Mouse (Mus musculus): ENCODE data around the gene Rhbdl3. TPM values are rescaled to one million over a fixed set of nuclear protein-coding genes. Genes with fewer than 3 reads are reported as not detected.

Gene Rhbdl3
- total RNA-seq (2014; fragmentation: Nextera tagmentation) (1.1 and 1.2 TPM in 2 replicates), total RNA-seq (2017) (0.21 and 1.5 TPM in 2 replicates)

DNA sequence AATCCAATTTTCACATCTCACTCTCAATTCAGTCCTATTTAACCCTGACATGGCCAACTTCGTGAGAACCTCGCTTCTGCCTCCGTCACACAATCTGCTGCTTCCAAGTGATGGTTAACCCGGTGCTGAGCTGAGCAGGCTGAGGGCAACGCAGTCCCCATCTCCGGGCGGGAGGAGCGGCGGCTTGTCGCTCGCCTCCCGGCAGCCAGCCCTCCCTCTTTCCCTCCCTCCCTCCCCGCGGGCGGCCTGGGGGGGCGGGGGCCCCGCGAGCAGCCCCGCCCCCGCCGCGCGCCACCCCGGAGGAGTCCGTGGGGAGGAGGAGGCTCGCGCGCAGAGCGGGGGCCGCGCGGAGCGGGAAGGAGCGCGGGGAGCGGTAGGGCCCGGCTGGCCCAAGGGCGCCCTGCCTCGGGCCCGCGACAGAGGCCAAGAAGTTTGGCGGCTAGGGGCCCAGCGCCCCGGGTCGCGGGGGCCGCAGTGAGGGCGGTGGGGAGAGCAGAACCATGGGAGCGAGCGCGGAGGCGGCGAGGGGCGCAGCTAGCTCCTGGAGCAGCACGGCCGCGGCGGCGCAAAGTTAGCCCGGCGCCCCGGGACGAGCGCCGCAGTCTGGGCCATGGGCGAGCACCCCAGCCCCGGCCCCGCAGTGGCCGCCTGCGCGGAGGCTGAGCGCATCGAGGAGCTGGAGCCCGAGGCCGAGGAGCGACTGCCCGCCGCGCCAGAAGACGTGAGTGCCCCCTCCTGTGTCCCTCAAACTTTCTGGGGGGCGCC, at the start of gene Rhbdl3:
Gene Rhbdl3, plus strand, starts transcription at position 362 of the 765 bp plus-strand sequence.
- ATAC-seq (replicated peaks; ENCODE audit: poor library complexity, severe bottlenecking), result peak; percentile 11; the same call in 1 of the 2 replicates

- no peak for ATAC-seq (replicated peaks; ENCODE audit: poor library complexity, severe bottlenecking)
These were observed 36.6 kb upstream of the Rhbdl3 start for GRCm38 (mm10) chr11:80264137-80264536.

DNA sequence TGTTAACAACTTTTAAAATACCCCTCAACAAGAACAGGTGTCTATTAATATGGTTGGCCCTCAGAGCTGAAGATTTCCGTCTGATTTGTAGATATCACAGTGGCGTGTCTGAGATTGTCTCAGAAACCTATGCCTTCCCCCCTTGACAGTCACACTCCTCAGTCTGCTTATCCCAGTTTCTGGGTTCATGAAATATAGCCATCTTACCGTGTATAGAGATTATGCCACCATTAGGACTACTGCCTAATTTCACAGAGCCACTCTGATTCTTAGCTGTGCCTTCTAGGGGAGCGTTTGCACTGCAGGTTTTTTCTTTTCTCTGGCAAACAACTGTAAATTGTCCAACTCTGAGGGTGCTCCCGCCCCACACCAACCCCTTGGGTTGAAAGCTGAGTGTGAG, 29.6 kb upstream of the Rhbdl3 start:
- ATAC-seq (replicated peaks; ENCODE audit: poor library complexity, severe bottlenecking), result no peak

GRCm38 (mm10) chr11:80275011-80275410, 25.7 kb upstream of the Rhbdl3 start:
- no peak for ATAC-seq (replicated peaks; ENCODE audit: poor library complexity, severe bottlenecking)

- ATAC-seq (replicated peaks; ENCODE audit: poor library complexity, severe bottlenecking), result no peak
These were observed 22.7 kb upstream of the Rhbdl3 start for GRCm38 (mm10) chr11:80278054-80278453.

DNA sequence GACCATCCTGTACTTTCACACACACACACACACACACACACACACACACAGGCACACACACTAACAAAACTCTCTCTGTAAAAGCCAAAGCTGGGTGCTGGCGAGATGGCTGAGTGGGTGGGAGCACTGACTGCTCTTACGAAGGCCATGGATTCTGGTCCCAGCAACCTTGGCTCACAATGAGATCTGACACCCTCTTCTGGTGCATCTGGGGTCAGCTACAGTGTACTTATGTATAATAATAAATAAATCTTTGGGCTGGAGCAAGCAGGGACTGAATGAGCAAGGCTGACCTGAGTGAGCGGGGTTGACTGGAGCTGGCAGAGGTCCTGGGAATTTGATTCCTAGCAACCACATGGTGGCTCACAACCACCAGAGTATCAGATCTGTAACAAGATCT, 16.9 kb upstream of the Rhbdl3 start:
- ATAC-seq (replicated peaks; ENCODE audit: poor library complexity, severe bottlenecking), result no peak

DNA sequence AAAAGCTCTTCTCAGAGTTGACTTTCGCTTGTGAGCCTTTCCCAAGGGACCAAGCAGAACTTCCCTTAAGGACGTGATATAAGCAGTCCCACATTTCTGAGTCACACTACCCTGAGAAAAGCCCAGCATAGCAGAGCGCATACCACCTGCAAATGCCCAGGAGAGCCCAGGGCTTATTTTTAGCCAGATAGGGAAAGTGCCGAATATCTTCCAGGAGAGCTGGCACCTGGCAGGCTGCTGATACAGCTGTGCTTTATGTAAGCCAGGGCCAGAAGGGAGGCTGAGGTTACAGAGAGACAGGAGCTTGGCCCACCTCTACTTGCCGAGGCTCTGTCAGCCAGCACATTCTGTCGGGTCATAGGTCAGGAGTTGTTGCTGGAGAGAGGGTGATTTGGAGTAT, 16.1 kb upstream of the Rhbdl3 start:
- ATAC-seq (replicated peaks; ENCODE audit: poor library complexity, severe bottlenecking), result no peak

DNA sequence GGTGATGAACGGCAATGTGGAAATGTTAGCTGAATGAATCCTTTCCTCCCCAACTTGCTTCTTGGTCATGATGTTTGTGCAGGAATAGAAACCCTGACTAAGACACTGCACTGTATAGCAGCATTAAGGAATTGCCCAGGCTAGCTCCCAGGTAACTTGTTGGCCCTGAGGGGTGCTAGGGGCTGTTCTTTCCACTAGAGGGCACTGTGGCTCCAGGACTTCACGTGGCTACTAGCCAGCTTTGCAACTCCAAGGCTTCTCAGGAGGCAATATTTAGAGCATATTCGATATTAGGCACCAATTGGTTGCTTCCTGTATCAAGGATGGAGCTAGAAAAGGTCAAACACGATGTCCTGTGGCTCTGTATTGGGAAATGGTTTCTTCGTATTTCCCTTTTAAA, 13.6 kb upstream of the Rhbdl3 start:
- peak; percentile 61 for ATAC-seq (replicated peaks; ENCODE audit: poor library complexity, severe bottlenecking)

DNA sequence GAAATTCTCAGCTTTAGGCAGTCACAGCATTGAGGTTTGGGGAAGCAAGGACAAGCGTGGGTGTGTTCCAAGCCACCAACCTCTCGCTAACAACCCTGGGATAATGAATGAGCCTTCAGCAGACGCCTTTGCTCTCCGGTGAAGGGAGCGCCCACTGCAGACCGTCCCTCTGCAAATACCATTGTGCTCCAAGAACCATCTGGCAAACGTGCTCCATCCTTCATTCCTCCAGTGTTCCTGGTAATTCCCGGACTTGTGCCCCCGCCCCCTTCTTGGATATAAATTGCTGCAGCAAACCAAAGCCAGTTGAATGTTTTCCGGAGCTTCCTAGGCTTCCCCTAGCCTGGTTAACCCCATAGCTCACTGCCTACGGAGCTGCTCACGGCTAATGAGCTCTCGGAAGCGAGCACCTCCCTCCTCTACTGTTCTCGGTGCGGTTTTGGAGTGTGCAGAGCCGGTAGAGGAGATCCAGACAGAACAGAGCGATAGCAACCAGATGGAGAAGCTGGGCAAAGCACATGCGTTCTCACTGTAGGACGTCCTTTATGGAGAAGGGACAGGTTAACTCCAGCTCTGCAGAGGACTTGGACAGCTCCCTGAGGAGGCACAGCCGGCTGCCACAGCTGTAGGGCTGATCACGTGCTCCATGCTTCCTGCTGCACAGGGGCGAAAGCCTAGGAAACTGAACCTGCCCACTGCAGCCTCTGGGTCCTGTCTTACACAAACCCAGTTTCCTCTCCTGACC, 10.8 kb upstream of the Rhbdl3 start:
- peak; percentile 83 for ATAC-seq (replicated peaks; ENCODE audit: poor library complexity, severe bottlenecking)

- no peak for ATAC-seq (replicated peaks; ENCODE audit: poor library complexity, severe bottlenecking)
These were observed 9.7 kb upstream of the Rhbdl3 start for GRCm38 (mm10) chr11:80291004-80291403.

GRCm38 (mm10) chr11:80292463-80292862, 8.2 kb upstream of the Rhbdl3 start:
- no peak for ATAC-seq (replicated peaks; ENCODE audit: poor library complexity, severe bottlenecking)

GRCm38 (mm10) chr11:80295066-80295465, 5.6 kb upstream of the Rhbdl3 start:
- ATAC-seq (replicated peaks; ENCODE audit: poor library complexity, severe bottlenecking), result no peak

GRCm38 (mm10) chr11:80295785-80296184, 4.9 kb upstream of the Rhbdl3 start:
- 0 out of 2 replicates have a peak, but pooled peaks have one; percentile 15 for ATAC-seq (replicated peaks; ENCODE audit: poor library complexity, severe bottlenecking)

GRCm38 (mm10) chr11:80299513-80300235, 1.0 kb upstream of the Rhbdl3 start:
- ATAC-seq (replicated peaks; ENCODE audit: poor library complexity, severe bottlenecking), result no peak

- ATAC-seq (replicated peaks; ENCODE audit: poor library complexity, severe bottlenecking), result peak; percentile 50
These were observed 769 bp downstream of the Rhbdl3 start for GRCm38 (mm10) chr11:80301316-80302045.

GRCm38 (mm10) chr11:80302046-80302390, 1.3 kb downstream of the Rhbdl3 start:
- peak; percentile 18; the same call in 1 of the 2 replicates for ATAC-seq (replicated peaks; ENCODE audit: poor library complexity, severe bottlenecking)

DNA sequence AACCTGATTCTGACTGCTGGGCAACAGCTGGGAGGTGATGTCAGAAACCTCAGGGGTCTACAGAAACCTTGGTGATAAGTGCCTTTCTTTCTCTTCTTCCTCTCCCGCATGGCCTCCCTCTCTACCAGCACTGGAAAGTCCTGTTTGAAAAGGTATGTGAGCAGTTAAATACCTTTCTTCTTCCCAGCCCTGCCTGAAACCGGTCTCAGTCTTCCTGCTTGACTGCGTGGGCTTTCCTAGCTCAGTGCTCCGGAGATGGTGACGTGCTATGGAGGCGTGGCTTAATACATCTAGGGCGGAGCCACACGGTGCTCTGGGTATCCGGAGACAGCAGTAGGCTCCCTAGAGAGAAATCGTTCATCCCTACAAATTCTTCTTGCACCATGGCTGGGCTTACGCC, 1.8 kb downstream of the Rhbdl3 start:
- peak; percentile 71 for ATAC-seq (replicated peaks; ENCODE audit: poor library complexity, severe bottlenecking)

GRCm38 (mm10) chr11:80303746-80304145, 3.0 kb downstream of the Rhbdl3 start:
- ATAC-seq (replicated peaks; ENCODE audit: poor library complexity, severe bottlenecking), result no peak

- ATAC-seq (replicated peaks; ENCODE audit: poor library complexity, severe bottlenecking), result no peak
These were observed 4.1 kb downstream of the Rhbdl3 start for GRCm38 (mm10) chr11:80304846-80305245.

DNA sequence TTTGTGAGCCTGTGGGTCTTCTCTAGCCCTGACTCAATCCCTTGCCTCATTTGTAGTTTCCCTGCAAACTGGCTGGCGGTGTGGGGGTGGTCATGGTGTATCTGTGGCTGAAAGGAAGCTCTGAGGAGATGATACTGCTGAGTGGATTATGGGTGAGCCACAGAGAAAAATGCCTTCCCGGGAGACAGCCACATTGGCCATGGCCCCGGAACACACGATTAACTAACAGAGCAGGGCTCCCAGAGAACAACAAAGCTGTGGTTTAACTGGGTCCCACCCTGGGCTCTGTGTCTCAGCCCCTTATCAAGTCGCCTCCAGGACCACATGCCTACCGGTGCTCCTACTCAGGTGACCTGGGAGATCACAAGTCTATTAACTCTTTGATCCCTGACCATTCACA, 7.8 kb downstream of the Rhbdl3 start:
- ATAC-seq (replicated peaks; ENCODE audit: poor library complexity, severe bottlenecking), result no peak

Data from granulocyte monocyte progenitor cell, adult 5-6 weeks (primary cell).